Mouse (Mus musculus) ZHBTc4 (cell line): ENCODE data around the gene Ehf.

Source experiments
- DNase-seq: peaks from one replicate; pipeline ENCODE4 v3.0.0-alpha.2; 2011; ENCODE audit warnings: low read depth, low spot score

Gene Ehf

GRCm38 (mm10) chr2:103303132-103303531 is at the start of gene Ehf:
Gene Ehf (minus strand): TSS chr2:103303278.
- DNase-seq = no peak

GRCm38 (mm10) chr2:103347417-103347891 is 44.4 kb upstream of the Ehf start:
- DNase-seq = peak; percentile 75

- no peak for DNase-seq
These were observed 43.7 kb upstream of the Ehf start for GRCm38 (mm10) chr2:103346751-103347289.

- DNase-seq = no peak
These were observed 40.5 kb upstream of the Ehf start for GRCm38 (mm10) chr2:103343611-103344010.

- DNase-seq = no peak
These were observed 39.0 kb upstream of the Ehf start for GRCm38 (mm10) chr2:103342123-103342522.

GRCm38 (mm10) chr2:103341375-103341971 is 38.4 kb upstream of the Ehf start:
- no peak for DNase-seq

- DNase-seq = no peak
These were observed 35.6 kb upstream of the Ehf start for GRCm38 (mm10) chr2:103338706-103339105.

- no peak for DNase-seq
These were observed 34.3 kb upstream of the Ehf start for GRCm38 (mm10) chr2:103337370-103337769.

GRCm38 (mm10) chr2:103336621-103337020 is 33.5 kb upstream of the Ehf start:
- DNase-seq = no peak

- no peak for DNase-seq
These were observed 32.9 kb upstream of the Ehf start for GRCm38 (mm10) chr2:103336000-103336399.

GRCm38 (mm10) chr2:103331666-103332191 is 28.7 kb upstream of the Ehf start:
- no peak for DNase-seq

GRCm38 (mm10) chr2:103328731-103329130 is 25.7 kb upstream of the Ehf start:
- no peak for DNase-seq

- no peak for DNase-seq
These were observed 22.4 kb upstream of the Ehf start for GRCm38 (mm10) chr2:103325301-103326048.

- DNase-seq = no peak
These were observed 21.2 kb upstream of the Ehf start for GRCm38 (mm10) chr2:103324320-103324719.

GRCm38 (mm10) chr2:103322171-103322570 is 19.1 kb upstream of the Ehf start:
- no peak for DNase-seq

- no peak for DNase-seq
These were observed 18.6 kb upstream of the Ehf start for GRCm38 (mm10) chr2:103321638-103322037.

- DNase-seq = no peak
These were observed 10.9 kb upstream of the Ehf start for GRCm38 (mm10) chr2:103314002-103314401.

GRCm38 (mm10) chr2:103312640-103313039 is 9.6 kb upstream of the Ehf start:
- no peak for DNase-seq

GRCm38 (mm10) chr2:103310663-103311062 is 7.6 kb upstream of the Ehf start:
- DNase-seq = peak; percentile 86

- DNase-seq = no peak
These were observed 3.6 kb upstream of the Ehf start for GRCm38 (mm10) chr2:103306686-103307085.

GRCm38 (mm10) chr2:103302669-103303068 is 409 bp downstream of the Ehf start:
- no peak for DNase-seq

GRCm38 (mm10) chr2:103298711-103299463 is 4.2 kb downstream of the Ehf start:
- no peak for DNase-seq
